Mouse (Mus musculus) heart, postnatal 10 days (tissue): ENCODE data around the gene Far2. TPM values are rescaled to one million over a fixed set of nuclear protein-coding genes. Genes with fewer than 3 reads are reported as not detected.
"Not testable (repeated sequence)": the region's sequence is repeated elsewhere in the genome, so short reads cannot be mapped to it uniquely, and the experiment has no call there.

Experiments
- DNase-seq, 2 experiments: peaks; one replicate each; pipeline ENCODE4 v3.0.0; 2021
- intact Hi-C: fragments of 180-260 bp; cut with DNase I; formaldehyde crosslinking; loops from one replicate; pipeline ENCODE4 v1.15.1; 2025
- total RNA-seq, 2 experiments: library from RNA; stranded (reverse); gene quantifications; 2 replicates each; pipeline ENCODE4 v1.2.3; 2021

The Far2 gene
- total RNA-seq, 2 experiments from 2014 or later: not detected

DNA sequence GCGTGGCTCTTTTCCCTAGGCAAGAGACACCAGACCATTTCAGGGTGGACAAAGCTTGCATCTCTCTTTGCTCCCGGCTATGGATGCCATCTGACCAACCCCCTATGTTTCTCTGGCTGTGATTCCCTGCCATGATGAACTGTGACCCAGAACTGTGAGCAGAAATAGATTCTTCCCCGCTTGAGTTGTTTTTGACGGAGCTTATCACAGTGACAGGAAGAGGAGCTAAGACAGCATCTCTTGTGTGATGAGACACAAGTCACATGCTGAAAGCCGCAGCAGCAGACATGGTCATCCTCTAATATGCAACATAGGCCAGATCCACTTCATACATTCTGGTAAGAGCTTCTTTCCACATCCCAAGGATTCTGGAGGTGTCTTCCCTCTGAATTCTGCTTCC, 69.3 kb downstream of the Far2 start:
- no peak for DNase-seq
- intact Hi-C loops: no loop called here

- no peak for DNase-seq
- intact Hi-C loops: no loop called here
Observed at GRCm38 (mm10) chr6:148116907-148117306, 69.8 kb downstream of the Far2 start.

GRCm38 (mm10) chr6:148117696-148118095, 70.6 kb downstream of the Far2 start:
- no peak for DNase-seq

DNA sequence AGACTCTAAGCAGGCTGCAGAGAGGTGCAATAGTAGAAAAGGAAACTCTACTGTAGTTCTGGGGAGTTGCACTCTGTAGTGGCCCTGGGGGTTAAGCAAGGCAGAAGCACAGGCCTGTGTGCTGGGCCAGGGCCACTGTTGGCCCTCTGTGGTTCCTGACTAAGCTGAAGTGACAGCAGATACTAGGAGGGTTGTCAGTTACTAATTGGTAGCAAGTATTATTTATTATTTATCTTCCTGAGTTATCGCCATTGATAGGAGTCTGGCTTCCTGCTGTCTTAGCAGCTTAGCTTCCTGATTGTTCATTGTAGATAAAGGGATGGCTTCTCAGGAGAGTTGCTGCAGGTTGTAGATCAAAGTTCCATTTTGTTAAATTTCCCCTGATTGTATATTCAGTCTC, 73.6 kb downstream of the Far2 start:
- DNase-seq: no peak
- intact Hi-C loops: no loop called here

More at GRCm38 (mm10) chr6:148117696-148118095, 70.6 kb downstream of the Far2 start:
- intact Hi-C loops: no loop called here

- intact Hi-C loops, DNase-seq: not testable (repeated sequence)
Observed at GRCm38 (mm10) chr6:148126851-148127250, 79.8 kb downstream of the Far2 start.

GRCm38 (mm10) chr6:148132314-148132713, 85.3 kb downstream of the Far2 start:
- DNase-seq: no peak
- intact Hi-C loops: no loop called here

- DNase-seq: no peak
- intact Hi-C loops: no loop called here
Observed at GRCm38 (mm10) chr6:148133536-148133935, 86.5 kb downstream of the Far2 start.

GRCm38 (mm10) chr6:148135769-148136382, 88.8 kb downstream of the Far2 start:
- intact Hi-C loops: loop anchor here (2.0 kb wide), 1 partner anchor 135 kb away; no protein-coding TSS in a partner anchor
- DNase-seq: peak; percentile 79 to 88

DNA sequence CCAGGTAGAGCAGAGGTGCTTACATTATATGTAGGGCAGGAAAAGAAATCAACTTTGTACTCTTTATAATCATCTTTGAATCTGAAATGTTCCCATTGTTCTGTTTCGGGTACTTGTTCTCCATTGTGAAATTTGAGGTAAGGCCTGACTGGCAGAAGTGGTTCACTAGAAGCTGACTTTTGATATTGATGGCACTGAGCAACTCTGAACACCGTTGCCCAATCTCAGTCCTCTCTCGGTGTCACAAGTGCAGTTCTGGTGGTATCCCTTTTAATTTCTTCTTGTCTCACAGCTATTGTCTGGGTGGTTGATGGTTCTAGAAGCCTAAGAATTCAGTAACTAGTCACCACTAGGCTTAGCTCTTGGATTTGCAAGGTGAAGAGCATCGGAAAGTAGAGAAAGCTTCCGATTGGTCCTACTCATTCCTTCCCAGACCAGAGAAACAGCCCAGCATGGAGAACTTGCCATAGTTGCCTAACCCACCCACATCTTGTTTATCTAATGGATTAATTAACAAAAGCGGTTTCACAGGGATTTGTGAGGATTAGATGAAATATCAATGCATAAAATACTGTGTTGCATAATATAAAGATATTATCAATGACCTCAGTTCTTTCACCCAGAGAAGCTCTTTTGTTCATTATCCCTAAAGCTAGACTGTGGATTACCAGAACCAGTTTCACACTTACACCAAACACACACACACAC, 92.4 kb downstream of the Far2 start:
- intact Hi-C loops: no loop called here
- no peak for DNase-seq

DNA sequence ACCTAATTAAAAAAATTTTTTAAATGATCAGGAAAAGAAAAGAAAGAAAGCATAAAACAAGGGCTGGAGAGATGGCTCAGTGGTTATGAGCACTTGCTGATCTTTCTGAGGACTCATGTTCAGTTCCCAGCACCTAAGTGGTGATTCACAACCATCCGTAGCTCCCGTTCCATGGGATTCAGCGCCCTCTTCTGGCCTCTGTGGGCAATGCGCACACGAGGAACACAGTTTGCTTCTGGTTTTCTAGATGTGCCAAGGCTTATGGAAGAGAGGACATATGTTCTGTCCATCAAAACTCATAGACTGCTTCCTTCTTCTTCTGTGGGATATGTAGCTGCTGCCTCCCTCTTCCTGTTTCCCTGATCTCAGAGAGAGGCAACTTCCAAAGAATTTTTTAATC, 94.8 kb downstream of the Far2 start:
- intact Hi-C loops: no loop called here
- no peak for DNase-seq

- intact Hi-C loops: no loop called here
- DNase-seq: no peak
Observed at GRCm38 (mm10) chr6:148142421-148142820, 95.4 kb downstream of the Far2 start.

GRCm38 (mm10) chr6:148152305-148152704, 105.2 kb downstream of the Far2 start:
- DNase-seq, intact Hi-C loops: not testable (repeated sequence)

DNA sequence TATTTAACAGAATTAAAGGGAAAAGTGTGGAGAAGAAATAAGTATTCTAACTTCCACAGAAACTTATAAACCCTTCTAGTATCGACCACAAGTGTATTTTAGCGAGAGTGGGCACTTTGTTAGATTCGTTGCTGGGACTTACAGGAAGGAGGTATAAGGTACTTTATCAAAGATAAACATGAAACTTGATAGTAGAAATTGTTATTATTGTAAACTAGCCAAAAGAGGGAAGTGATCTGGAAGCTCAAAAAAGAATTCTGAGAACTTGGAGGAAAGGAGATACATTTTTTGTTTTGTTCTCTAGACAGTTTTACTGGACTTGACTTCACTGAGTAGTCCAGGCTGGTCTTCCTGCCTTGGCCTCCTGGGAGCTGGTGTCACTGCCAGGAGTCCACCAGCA, 125.8 kb downstream of the Far2 start:
- DNase-seq: no peak
- intact Hi-C loops: no loop called here

DNA sequence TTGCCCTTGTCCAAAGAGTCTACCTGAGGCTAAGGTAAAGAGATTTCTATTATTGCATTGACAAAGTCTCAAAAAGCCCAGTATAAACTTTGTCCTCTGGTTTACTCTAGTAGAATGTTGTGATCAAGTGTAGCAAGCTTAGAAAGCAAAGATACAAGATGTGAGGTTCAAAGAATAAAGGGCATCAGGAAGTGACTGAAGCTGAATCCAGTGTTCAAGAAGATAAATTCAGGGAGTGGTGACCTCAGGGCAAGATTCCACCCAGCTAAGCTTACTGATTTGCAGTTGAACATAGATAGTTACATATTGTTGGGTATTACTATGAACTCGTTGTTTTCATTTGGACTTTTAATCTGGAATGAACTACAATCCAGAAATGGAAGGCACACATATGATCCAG, 138.6 kb downstream of the Far2 start:
- DNase-seq: no peak
- intact Hi-C loops: no loop called here

GRCm38 (mm10) chr6:148193972-148194701, 147.1 kb downstream of the Far2 start:
- no peak for DNase-seq
- intact Hi-C loops: no loop called here

DNA sequence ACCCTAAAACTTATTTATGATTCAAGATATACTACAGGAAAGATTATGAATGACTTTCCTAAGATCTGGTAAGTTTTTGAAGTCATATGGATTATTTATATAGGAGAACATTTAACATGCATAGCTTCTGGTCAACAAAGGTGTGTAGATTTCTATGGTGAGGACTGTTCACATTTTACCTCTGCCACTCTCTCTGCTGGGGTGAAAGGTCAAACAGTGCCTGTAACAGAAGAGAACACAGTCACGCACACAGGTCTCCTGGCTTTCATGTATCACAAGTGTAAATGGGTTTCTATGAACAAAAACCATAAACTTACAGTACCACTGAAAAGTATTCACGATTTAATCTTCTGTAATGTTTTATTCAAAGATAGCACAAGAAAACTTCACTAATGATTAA, 152.1 kb downstream of the Far2 start:
- intact Hi-C loops: no loop called here
- no peak for DNase-seq

- DNase-seq: no peak
- intact Hi-C loops: no loop called here
Observed at GRCm38 (mm10) chr6:148199729-148200128, 152.7 kb downstream of the Far2 start.

- intact Hi-C loops: no loop called here
- DNase-seq: no peak
Observed at GRCm38 (mm10) chr6:148205134-148205533, 158.1 kb downstream of the Far2 start.

GRCm38 (mm10) chr6:148207522-148207921, 160.5 kb downstream of the Far2 start:
- DNase-seq: no peak
- intact Hi-C loops: no loop called here

- DNase-seq: no peak
- intact Hi-C loops: loop anchor here (5.0 kb wide), 1 partner anchor 686 kb away; the partner anchor contains the start of gene Caprin2
Observed at GRCm38 (mm10) chr6:148211391-148211876, 164.4 kb downstream of the Far2 start.
